ENCODE assay signal across 16 mouse cellular contexts in genomic region chr12:73358640-73359039, GRCm38 (mm10).
DNase-seq lines count a peak whose midpoint lies in the region; ATAC-seq and TF ChIP-seq lines count a peak whose summit lies in the region.
"Had no signal": no experiment of that assay in that cellular context is flagged by ENCODE, and none has a peak within 500 bp of the region (broad histone marks: within the 10 kb centered on the region; RNA-seq: fewer than 3 reads in every experiment).

No protein-coding gene starts in this region.

- 0 out of 2 replicates have a peak, but pooled peaks have one; percentile 50 for ATAC-seq in intestine, embryonic 16.5 days
- no peak for ATAC-seq in intestine, postnatal 0 days
- ATAC-seq: forebrain, postnatal 0 days; inflammation-experienced regulatory T-cells, adult 6 months had no signal

- no peak for TF ChIP-seq POLR2A in brain, embryonic 14.5 days (IDR thresholded peaks at IDR 0.05; ENCODE audit: borderline replicate concordance, extremely low read depth, insufficient read depth, insufficient read length, poor library complexity, severe bottlenecking)

- no peaks in the 10 kb centered on the region for H3K9me3 ChIP-seq in intestine, embryonic 16.5 days (ENCODE audit: control insufficient read depth, low read length)
- no peaks in the 10 kb centered on the region for H3K9me3 ChIP-seq in intestine, postnatal 0 days (ENCODE audit: control insufficient read depth)
- no peaks in the 10 kb centered on the region for H3K9me3 ChIP-seq in hindbrain, embryonic 10.5 days
- H3K9me3 ChIP-seq: embryonic facial prominence, embryonic 13.5 days; heart, embryonic 13.5 days; limb, embryonic 12.5 days; megakaryocyte, embryonic 14.5 days had no signal

- WGBS in intestine, embryonic 16.5 days = 59% methylated on average over 2 of the region's 2 CpGs
- WGBS in intestine, postnatal 0 days = 60% methylated on average over 2 of the region's 2 CpGs
- 94% methylated on average over 2 of the region's 2 CpGs for WGBS in hindbrain, embryonic 10.5 days

- no peaks in the 10 kb centered on the region for H3K27me3 ChIP-seq in intestine, embryonic 16.5 days (replicated peaks; ENCODE audit: control insufficient read depth, insufficient read depth, low read length)
- no peaks in the 10 kb centered on the region for H3K27me3 ChIP-seq in intestine, postnatal 0 days (replicated peaks; ENCODE audit: control insufficient read depth, insufficient read depth, low read length)
- H3K27me3 ChIP-seq in hindbrain, embryonic 10.5 days (ENCODE audit: insufficient read depth, poor library complexity, severe bottlenecking) = no peaks in the 10 kb centered on the region
- H3K27me3 ChIP-seq: embryonic facial prominence, embryonic 13.5 days; heart, embryonic 13.5 days had no signal

- TF ChIP-seq CTCF in intestine, postnatal 0 days (IDR thresholded peaks at IDR 0.05; ENCODE audit: low read depth) = no peak
- TF ChIP-seq CTCF in brain, embryonic 14.5 days (IDR thresholded peaks at IDR 0.05; ENCODE audit: borderline replicate concordance, extremely low read depth, insufficient read depth, insufficient read length) = no peak

- DNase-seq in ovary, postnatal 36 days (ENCODE audit: low spot score) = peak; percentile 48
- no peak for DNase-seq in ovary, adult 18-20 months (ENCODE audit: low spot score)
- peak; percentile 52 for DNase-seq in brain, embryonic 14.5 days (ENCODE audit: low read depth)
- peak; percentile 89 to 92 for DNase-seq in kidney, postnatal 25 days
- no peak for DNase-seq in left cerebral cortex, adult 18-20 months (ENCODE audit: low spot score in 2 of 2)
- DNase-seq in hindbrain, embryonic 10.5 days (ENCODE audit: low spot score) = no peak
- DNase-seq: cerebellum, adult 8-10 months; forebrain, postnatal 0 days; thymus, adult 2 months had no signal

- no peaks in the 10 kb centered on the region for H3K4me1 ChIP-seq in intestine, embryonic 16.5 days (ENCODE audit: control insufficient read depth, insufficient read depth, low read length)
- no peaks in the 10 kb centered on the region for H3K4me1 ChIP-seq in intestine, postnatal 0 days (replicated peaks; ENCODE audit: control insufficient read depth, insufficient read depth, low read length)
- H3K4me1 ChIP-seq in hindbrain, embryonic 10.5 days (replicated peaks) = peaks cover 16% of the 10 kb centered on the region; the same call in 1 of the 2 replicates

- H3K4me3 ChIP-seq in intestine, embryonic 16.5 days (ENCODE audit: low read length) = no peak overlapping the region
- no peak overlapping the region for H3K4me3 ChIP-seq in intestine, postnatal 0 days (ENCODE audit: low read depth, low read length)
- H3K4me3 ChIP-seq in hindbrain, embryonic 10.5 days = no peak overlapping the region
- H3K4me3 ChIP-seq: embryonic facial prominence, embryonic 13.5 days; heart, embryonic 13.5 days; limb, embryonic 12.5 days; megakaryocyte, embryonic 14.5 days had no signal

- H3K27ac ChIP-seq in intestine, embryonic 16.5 days (ENCODE audit: low read length) = no peak overlapping the region
- no peak overlapping the region for H3K27ac ChIP-seq in intestine, postnatal 0 days (ENCODE audit: low read depth, low read length)
- no peak overlapping the region for H3K27ac ChIP-seq in hindbrain, embryonic 10.5 days
- H3K27ac ChIP-seq: embryonic facial prominence, embryonic 13.5 days; heart, embryonic 13.5 days; limb, embryonic 12.5 days had no signal

- H3K36me3 ChIP-seq in intestine, embryonic 16.5 days (ENCODE audit: control insufficient read depth, insufficient read depth, low read length) = no peaks in the 10 kb centered on the region
- H3K36me3 ChIP-seq in intestine, postnatal 0 days (ENCODE audit: control insufficient read depth, insufficient read depth) = no peaks in the 10 kb centered on the region
- H3K36me3 ChIP-seq in hindbrain, embryonic 10.5 days = 0 out of 2 replicates have a peak, but pooled peaks cover 6% of the 10 kb centered on the region
- H3K36me3 ChIP-seq: embryonic facial prominence, embryonic 13.5 days; heart, embryonic 13.5 days; limb, embryonic 12.5 days had no signal

- H3K4me2 ChIP-seq in intestine, embryonic 16.5 days (ENCODE audit: low read depth, low read length) = no peak overlapping the region
- no peak overlapping the region for H3K4me2 ChIP-seq in intestine, postnatal 0 days (replicated peaks; ENCODE audit: low read depth)
- H3K4me2 ChIP-seq: embryonic facial prominence, embryonic 13.5 days; heart, embryonic 13.5 days; limb, embryonic 12.5 days had no signal

- no peak overlapping the region for H3K9ac ChIP-seq in intestine, embryonic 16.5 days (ENCODE audit: low read depth, low read length)
- no peak overlapping the region for H3K9ac ChIP-seq in intestine, postnatal 0 days (ENCODE audit: low read depth, low read length)
- H3K9ac ChIP-seq: embryonic facial prominence, embryonic 13.5 days; forebrain, postnatal 0 days; heart, embryonic 13.5 days; limb, embryonic 12.5 days had no signal

Comparison
In these comparisons a context has a peak if more than half of its experiments do, and no peak if none do; other contexts are left out.
1. DNase-seq: peak in ovary, postnatal 36 days (single experiment), brain, embryonic 14.5 days (single experiment) and kidney, postnatal 25 days (2 of 2); none in ovary, adult 18-20 months (single experiment), left cerebral cortex, adult 18-20 months (0 of 2) and hindbrain, embryonic 10.5 days (single experiment).